Mouse (Mus musculus) lung, adult 2 months (tissue): ENCODE measurements around the gene Tll2. TPM values are rescaled to one million over a fixed set of nuclear protein-coding genes. Genes with fewer than 3 reads are reported as not detected.

Experiments used
- DNase-seq: peaks from one replicate; pipeline ENCODE4 v3.0.0; 2022
- H3K4me1 ChIP-seq: fragments of 200-500 bp; 2 replicates; pipeline ENCODE4 v1.6.1; 2011; ENCODE audit warnings: low read length; ENCODE audit not compliant: control insufficient read depth, insufficient read depth
- H3K4me3 ChIP-seq: fragments of 200-500 bp; replicated peaks from 2 replicates; pipeline ENCODE3; 2011; ENCODE audit warnings: low read depth, mild to moderate bottlenecking, control low read depth, low read length; ENCODE audit errors: extremely low read depth
- CTCF ChIP-seq: fragments of 200-500 bp; IDR thresholded peaks from 2 replicates; pipeline ENCODE4 v1.5.1; 2011; ENCODE audit warnings: mild to moderate bottlenecking, low read length, control low read depth; ENCODE audit not compliant: insufficient read depth
- POLR2A ChIP-seq: fragments of 200-500 bp; IDR thresholded peaks from 2 replicates; pipeline ENCODE4 v1.6.1; 2011; ENCODE audit warnings: low read depth, mild to moderate bottlenecking, control low read depth, low read length, borderline replicate concordance; ENCODE audit errors: extremely low read depth
- WGBS: fragments of 180-500 bp; shearing (Covaris S2); methylation state at CpG from one replicate; pipeline ENCODE4 v1.1.7; 2018; 5-methylcytosine and 5-hydroxymethylcytosine counted together
- polyA plus RNA-seq: library from polyadenylated mRNA; depleted of rRNA; stranded (reverse); fragments of >200 nt; gene quantifications from 2 replicates; pipeline ENCODE4 v1.2.3, GENCODE M21; 2012

Gene Tll2
- polyA plus RNA-seq, 1 experiment = 0.21 TPM

DNA sequence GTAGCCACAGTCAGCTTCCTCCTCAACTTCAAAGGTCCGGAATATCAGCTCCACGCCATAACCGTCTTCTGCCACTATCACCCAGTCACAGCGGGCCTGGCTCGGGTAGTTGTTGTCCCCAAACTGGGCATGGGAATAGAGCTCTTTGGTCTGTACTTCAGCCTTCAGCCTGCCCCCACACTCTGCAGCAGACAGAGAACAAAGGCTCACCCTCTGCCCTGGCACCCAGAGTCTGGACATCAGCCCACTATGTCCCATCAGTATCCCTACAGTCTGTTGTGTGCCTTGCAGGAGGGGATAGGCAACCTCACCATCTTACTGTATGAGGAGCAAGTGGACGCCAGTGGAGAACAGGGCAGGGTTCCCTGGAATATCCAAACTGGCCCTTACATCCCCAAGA is 120.3 kb downstream of the Tll2 start:
- no peaks in the 10 kb centered on the region for H3K4me1 ChIP-seq
- DNase-seq = no peak
- TF ChIP-seq POLR2A = no peak
- no peak for TF ChIP-seq CTCF
- 81% methylated on average over 6 of the region's 6 CpGs for WGBS
- H3K4me3 ChIP-seq = no peak overlapping the region

DNA sequence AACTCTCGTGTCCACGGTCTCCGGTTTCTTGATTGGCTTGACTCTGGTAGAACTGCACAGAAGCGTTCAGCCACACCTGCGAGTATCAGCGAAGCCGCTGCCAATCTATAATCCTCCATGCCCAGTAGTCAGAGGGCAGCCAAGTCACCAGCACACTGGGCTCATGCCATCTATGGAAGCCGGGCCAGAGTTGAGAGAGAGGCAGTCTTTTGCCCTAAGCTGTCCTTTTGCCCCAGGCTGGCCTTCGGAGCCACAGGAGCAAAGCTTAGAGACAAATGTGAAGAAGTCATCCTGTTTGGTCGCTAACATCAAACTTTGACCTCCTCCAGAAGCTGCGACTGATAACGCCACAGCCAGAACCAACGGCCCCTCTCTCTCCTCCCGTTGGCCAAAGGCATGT is 123.0 kb downstream of the Tll2 start:
- Histone ChIP-seq H3K4me1 (no peaks in the 10 kb centered on the region), H3K4me3 (no peak overlapping the region)
- DNase-seq = no peak
- WGBS = 81% methylated on average over 14 of the region's 14 CpGs
- no peak for TF ChIP-seq POLR2A
- no peak for TF ChIP-seq CTCF

DNA sequence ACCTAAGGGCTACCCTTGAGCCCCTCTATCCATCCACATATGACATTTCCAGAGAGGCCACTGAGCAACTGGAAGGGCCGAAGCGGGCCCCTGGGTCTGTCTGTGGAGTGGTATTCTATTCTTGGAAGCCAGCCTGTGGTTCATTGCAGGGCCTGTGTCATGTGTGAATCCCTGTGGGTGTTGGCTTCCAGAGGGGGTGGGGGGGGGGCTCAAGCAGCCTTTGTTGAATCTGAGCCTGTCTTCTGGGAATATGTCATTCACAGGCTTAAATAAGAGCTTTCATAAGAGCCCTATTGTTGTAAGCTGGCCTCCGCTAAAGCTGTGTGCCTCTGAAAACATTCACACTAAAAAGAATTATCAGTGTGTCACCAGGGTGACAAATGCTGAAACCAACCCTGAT is 125.0 kb downstream of the Tll2 start:
- DNase-seq = no peak
- TF ChIP-seq CTCF (no peak), POLR2A (no peak)
- 66% methylated on average over 3 of the region's 3 CpGs for WGBS
- H3K4me3 ChIP-seq = no peak overlapping the region
- H3K4me1 ChIP-seq = no peaks in the 10 kb centered on the region

DNA sequence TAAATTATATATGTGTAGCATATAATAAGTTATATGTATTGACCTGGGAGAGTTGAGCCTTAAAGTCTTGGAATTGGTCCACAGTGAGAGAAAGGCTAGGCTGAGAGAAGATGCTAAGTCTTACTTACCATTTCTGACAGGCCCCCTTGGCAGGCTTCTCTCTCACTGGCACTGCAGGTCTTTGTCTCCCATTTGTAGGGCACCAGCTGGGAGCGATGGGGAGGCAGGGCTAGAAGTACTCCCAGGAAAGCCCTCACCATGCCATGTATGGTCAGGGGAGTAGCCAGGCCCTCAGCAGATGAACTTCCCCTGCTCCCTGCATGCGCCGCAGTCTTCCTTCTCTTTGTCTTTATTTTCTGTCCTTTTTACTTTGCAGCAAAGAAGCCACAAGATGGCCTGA is 129.7 kb downstream of the Tll2 start, which contains the start of gene Opalin:
Gene Opalin (minus strand): TSS at position 208 of the 400 bp plus-strand sequence.
- TF ChIP-seq CTCF (no peak), POLR2A (no peak)
- H3K4me1 ChIP-seq = no peaks in the 10 kb centered on the region
- no peak within 1 kb of the TSS for H3K4me3 ChIP-seq
- WGBS = 81% methylated on average over 3 of the region's 3 CpGs
- DNase-seq = no peak

DNA sequence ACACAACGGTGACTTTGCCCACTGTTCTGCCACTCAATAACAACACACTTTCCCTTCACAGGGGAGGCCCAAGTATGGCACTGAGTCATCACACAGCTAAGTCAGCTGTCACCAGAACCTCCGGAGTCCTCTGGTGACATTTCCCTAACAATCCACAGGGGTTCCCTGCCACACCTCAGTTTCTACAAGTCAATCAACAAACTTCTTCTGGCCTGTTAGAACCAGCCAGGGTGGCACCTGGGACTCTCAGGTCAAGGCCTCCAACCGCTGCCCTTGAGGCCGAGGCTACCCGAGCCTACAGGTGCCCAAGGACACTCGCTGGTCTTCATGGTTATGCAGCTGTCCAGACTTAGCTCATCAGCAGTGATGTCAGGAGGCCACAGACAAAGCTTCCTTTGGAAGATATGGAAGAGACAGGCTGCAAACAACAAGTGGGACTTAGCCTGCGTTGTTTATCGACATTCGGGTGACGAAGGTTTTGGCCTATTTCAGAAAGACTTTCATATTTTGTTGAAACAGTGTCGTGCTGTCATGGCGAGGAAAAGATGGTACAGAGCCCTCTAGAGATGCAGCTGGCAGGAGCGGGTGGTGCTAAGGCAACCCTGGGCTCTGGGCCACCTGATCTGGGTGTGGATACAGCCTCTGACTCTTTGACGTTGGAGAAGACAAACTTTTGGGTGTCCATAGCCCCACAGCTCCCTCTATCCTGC is 132.7 kb downstream of the Tll2 start:
- TF ChIP-seq CTCF (no peak), POLR2A (no peak)
- WGBS = 80% methylated on average over 14 of the region's 14 CpGs
- Histone ChIP-seq H3K4me3 (no peak overlapping the region), H3K4me1 (no peaks in the 10 kb centered on the region)
- DNase-seq = no peak

DNA sequence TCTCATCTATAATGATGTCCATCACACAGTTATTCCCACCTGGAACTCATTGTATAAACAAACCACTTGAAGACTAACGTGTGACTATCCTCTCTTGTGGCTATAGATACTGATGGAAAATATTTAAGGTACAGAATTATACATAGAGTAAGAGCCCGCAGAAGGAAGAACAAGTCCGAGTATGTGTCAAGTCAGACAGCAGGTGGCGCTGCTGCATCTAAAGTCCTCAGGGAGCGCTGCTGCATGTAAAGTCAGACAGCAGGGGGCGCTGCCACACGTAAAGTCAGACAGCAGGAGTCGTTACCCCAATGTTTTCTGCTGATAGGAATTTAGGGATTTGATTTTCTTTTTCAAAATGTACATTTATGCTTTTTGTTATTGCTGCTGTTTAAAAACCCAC is 135.1 kb downstream of the Tll2 start:
- 3% methylated on average over 8 of the region's 8 CpGs for WGBS
- peak; percentile 100 for TF ChIP-seq CTCF
- no peak for TF ChIP-seq POLR2A
- peak; percentile 83 for DNase-seq

DNA sequence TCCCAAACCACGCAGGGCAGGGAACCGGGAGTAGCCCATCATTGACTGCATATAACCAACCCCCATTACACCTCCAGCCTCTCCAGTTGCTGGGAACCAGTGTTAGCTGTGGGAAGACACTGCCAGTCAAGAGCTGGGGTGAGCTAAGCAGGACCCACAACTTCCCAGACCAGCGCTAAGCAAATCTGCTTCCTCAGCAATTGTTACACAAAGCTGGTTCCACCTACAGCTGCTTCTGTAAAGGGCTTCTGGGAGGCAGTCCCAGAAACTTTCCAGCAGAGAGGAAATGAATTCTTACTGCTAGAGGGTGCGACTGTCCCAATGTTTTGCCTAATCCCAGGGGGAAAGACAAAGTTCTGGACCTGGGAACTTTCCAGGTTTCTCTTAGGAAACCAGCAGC is 151.9 kb downstream of the Tll2 start:
- 54% methylated on average over 4 of the region's 4 CpGs for WGBS
- TF ChIP-seq CTCF (no peak), POLR2A (no peak)
- H3K4me1 ChIP-seq = no peaks in the 10 kb centered on the region
- H3K4me3 ChIP-seq = no peak overlapping the region
- DNase-seq = no peak

More for the DNA sequence above, 135.1 kb downstream of the Tll2 start:
- Histone ChIP-seq H3K4me1 (no peaks in the 10 kb centered on the region), H3K4me3 (no peak overlapping the region)

DNA sequence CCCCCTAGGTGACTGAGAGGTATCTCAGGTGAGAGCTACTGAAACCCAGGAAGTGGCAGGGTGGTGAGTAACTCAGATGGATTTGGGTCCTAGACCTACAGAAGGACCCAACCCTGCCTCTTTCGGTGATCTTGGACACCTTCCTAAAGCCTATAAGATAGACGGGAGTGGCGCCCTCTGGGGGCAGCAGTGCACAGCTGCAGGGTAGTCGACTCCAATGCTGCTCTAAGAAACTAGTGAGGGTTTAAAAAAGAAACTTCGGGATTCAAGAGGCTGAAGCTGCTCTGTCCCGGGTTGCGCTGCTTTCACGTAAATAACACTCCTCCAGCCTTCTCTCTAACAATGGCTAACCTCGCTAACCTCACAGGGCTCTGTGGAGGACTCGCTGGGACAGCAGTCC is 153.1 kb downstream of the Tll2 start:
- peak; percentile 16 for DNase-seq
- TF ChIP-seq CTCF = peak; percentile 50
- TF ChIP-seq POLR2A = no peak
- Histone ChIP-seq H3K4me3 (no peak overlapping the region), H3K4me1 (no peaks in the 10 kb centered on the region)
- WGBS = 35% methylated on average over 10 of the region's 10 CpGs

DNA sequence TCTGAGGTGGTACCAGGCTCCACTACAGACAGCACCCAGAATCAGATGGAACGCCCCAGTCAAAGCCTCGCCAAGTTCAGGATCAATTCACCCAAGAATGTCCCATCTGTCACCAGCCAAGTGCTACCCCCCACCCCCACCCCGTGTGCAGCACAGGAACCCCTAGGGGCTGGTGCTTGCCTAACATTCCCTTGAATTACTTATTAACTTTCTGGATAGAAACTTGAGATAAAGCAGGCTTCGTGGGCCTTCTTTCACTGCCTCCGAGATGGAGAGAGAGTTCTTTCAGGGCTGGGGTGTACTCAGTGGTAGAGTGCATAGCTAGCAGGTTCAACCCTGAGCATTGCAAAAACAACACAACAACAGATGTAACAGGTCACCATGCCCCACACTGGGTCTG is 154.4 kb downstream of the Tll2 start:
- no peak overlapping the region for H3K4me3 ChIP-seq
- 59% methylated on average over 5 of the region's 5 CpGs for WGBS
- no peaks in the 10 kb centered on the region for H3K4me1 ChIP-seq
- no peak for TF ChIP-seq CTCF
- no peak for TF ChIP-seq POLR2A
- DNase-seq = no peak

DNA sequence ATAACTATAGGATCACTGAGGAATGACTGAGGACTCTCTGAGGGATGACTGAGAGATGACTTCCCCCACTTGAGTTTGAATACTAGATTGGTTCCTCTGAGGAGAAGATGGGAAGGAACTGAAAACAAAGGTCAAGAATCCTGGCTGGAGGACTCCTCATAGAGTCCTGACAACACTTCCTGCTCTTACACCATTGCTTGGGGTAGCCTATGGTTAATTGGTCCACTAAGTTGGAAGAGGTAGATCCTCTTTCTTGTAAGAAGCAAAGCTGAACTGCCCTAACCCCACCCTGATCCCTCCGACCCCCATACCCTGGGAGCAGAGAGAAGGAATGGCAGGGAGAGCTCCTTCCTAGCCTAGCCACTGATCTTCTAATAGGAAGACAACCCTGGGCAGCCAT is 154.9 kb downstream of the Tll2 start:
- 50% methylated on average over 1 of the region's 1 CpGs for WGBS
- Histone ChIP-seq H3K4me1 (no peaks in the 10 kb centered on the region), H3K4me3 (no peak overlapping the region)
- no peak for TF ChIP-seq POLR2A
- no peak for TF ChIP-seq CTCF
- DNase-seq = no peak

DNA sequence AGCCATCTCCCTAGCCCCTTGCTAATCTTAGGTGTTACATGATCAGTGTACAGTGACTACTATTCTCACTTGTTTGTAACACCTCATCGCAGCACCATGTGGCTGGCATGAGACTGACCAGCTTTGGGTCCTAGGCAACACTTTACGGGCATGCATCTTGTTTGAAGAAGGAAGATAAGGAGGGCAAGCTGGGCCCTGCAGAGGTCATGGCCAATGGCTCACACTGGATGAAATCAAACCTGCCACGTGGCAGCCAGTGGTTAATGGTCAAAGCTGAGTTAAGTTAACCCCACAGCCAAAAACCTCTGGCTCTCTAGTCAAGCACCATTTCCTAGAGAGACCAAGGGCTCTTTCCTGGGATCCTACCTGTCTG is 158.5 kb downstream of the Tll2 start:
- no peak for DNase-seq

More for the DNA sequence above, 158.5 kb downstream of the Tll2 start:
- no peak for TF ChIP-seq CTCF
- TF ChIP-seq POLR2A = no peak
- Histone ChIP-seq H3K4me1 (no peaks in the 10 kb centered on the region), H3K4me3 (no peak overlapping the region)
- 55% methylated on average over 3 of the region's 3 CpGs for WGBS
